Comparison of ENCODE assay signal across 32 mouse cellular contexts in genomic region chrX:21701646-21702045, GRCm38 (mm10). TPM values are rescaled to one million over a fixed set of nuclear protein-coding genes. Genes with fewer than 3 reads are reported as not detected.
A peak's percentile ranks its signal among the peaks of the same experiment; 100 is the strongest.
DNase-seq lines count a peak whose midpoint lies in the region; ATAC-seq and TF ChIP-seq lines count a peak whose summit lies in the region.
"Had no signal": no experiment of that assay in that cellular context is flagged by ENCODE, and none has a peak within 500 bp of the region (broad histone marks: within the 10 kb centered on the region; RNA-seq: fewer than 3 reads in every experiment).

No protein-coding gene starts in this region.

- no peak for TF ChIP-seq CTCF in MEL (IDR thresholded peaks at IDR 0.05 in 2 of 3, conservative IDR thresholded peaks at IDR 0.05 in 1 of 3; ENCODE audit: control insufficient read depth in 1 of 3, insufficient read depth in 1 of 3, low read depth in 2 of 3, low read length in 3 of 3, poor library complexity in 1 of 3, severe bottlenecking in 1 of 3)

- H3K27ac ChIP-seq in MEL (ENCODE audit: control insufficient read depth, low read depth, low read length) = no peak overlapping the region
- no peak overlapping the region for H3K27ac ChIP-seq in hindbrain, embryonic 11.5 days (ENCODE audit: low read depth, low read length)
- H3K27ac ChIP-seq: embryonic facial prominence, embryonic 13.5 days; embryonic facial prominence, embryonic 15.5 days; forebrain, embryonic 10.5 days; forebrain, embryonic 12.5 days had no signal

- DNase-seq in ES-CJ7 (ENCODE audit: low read depth, low spot score) = peak; percentile 77
- peak; percentile 2 for DNase-seq in MEL (ENCODE audit: low read depth, low spot score)
- DNase-seq in ZHBTc4 (ENCODE audit: low read depth, low spot score) = peak; percentile 48
- DNase-seq in hindbrain, embryonic 11.5 days (ENCODE audit: low spot score) = no peak
- no peak for DNase-seq in gastrocnemius, postnatal 10 days
- DNase-seq in kidney, adult 8-10 months = no peak
- DNase-seq: adrenal gland, adult 2 months; adrenal gland, postnatal 10 days; adrenal gland, postnatal 25 days; B cell, adult 2 months; cerebellum, adult 11 months; cerebellum, adult 18-20 months; cerebellum, adult 8-10 months; cerebellum, adult 9-11 months; cerebellum, postnatal 14 days; cerebellum, postnatal 36 days; embryo, embryonic 11 days had no signal

- no peak for TF ChIP-seq POLR2A in MEL (IDR thresholded peaks at IDR 0.05; ENCODE audit: control insufficient read depth in 1 of 2, insufficient read depth in 1 of 2, low read depth in 1 of 2, low read length in 2 of 2, poor library complexity in 1 of 2)

- H3K79me2 ChIP-seq in MEL (ENCODE audit: control insufficient read depth, insufficient read depth, low read length, poor library complexity) = no peaks in the 10 kb centered on the region

- no peaks in the 10 kb centered on the region for H3K36me3 ChIP-seq in MEL (ENCODE audit: control insufficient read depth in 1 of 2, insufficient read depth in 2 of 2, low read length in 2 of 2)
- H3K36me3 ChIP-seq in hindbrain, embryonic 11.5 days (ENCODE audit: control insufficient read depth, insufficient read depth, low read length) = no peaks in the 10 kb centered on the region
- H3K36me3 ChIP-seq: embryonic facial prominence, embryonic 13.5 days; embryonic facial prominence, embryonic 15.5 days; forebrain, embryonic 10.5 days; forebrain, embryonic 12.5 days; G1E had no signal

- no peaks in the 10 kb centered on the region for H3K4me1 ChIP-seq in MEL (ENCODE audit: control insufficient read depth in 1 of 2, insufficient read depth in 2 of 2, low read length in 2 of 2)
- H3K4me1 ChIP-seq in hindbrain, embryonic 11.5 days (replicated peaks; ENCODE audit: control insufficient read depth, insufficient read depth, low read length) = no peaks in the 10 kb centered on the region
- H3K4me1 ChIP-seq: embryonic facial prominence, embryonic 13.5 days; embryonic facial prominence, embryonic 15.5 days; forebrain, embryonic 10.5 days; forebrain, embryonic 12.5 days had no signal

- no peak for TF ChIP-seq EP300 in MEL (IDR thresholded peaks at IDR 0.05; ENCODE audit: low read depth in 1 of 2, low read length in 2 of 2)

- no peaks in the 10 kb centered on the region for H3K9me3 ChIP-seq in MEL (replicated peaks; ENCODE audit: insufficient read depth, low read length)
- no peaks in the 10 kb centered on the region for H3K9me3 ChIP-seq in hindbrain, embryonic 11.5 days (ENCODE audit: control insufficient read depth, low read length)
- H3K9me3 ChIP-seq: embryonic facial prominence, embryonic 13.5 days; embryonic facial prominence, embryonic 15.5 days; forebrain, embryonic 10.5 days; forebrain, embryonic 12.5 days; G1E had no signal

- ATAC-seq in hindbrain, embryonic 11.5 days (ENCODE audit: low FRiP score) = no peak
- ATAC-seq: CD4-positive, CD25-positive, alpha-beta regulatory T cell, adult 4 months; forebrain, embryonic 14.5 days; forebrain, embryonic 16.5 days had no signal

- no peaks in the 10 kb centered on the region for H3K27me3 ChIP-seq in MEL (ENCODE audit: control insufficient read depth in 1 of 2, insufficient read depth in 2 of 2, low read length in 2 of 2)
- no peaks in the 10 kb centered on the region for H3K27me3 ChIP-seq in hindbrain, embryonic 11.5 days (ENCODE audit: control insufficient read depth, insufficient read depth, low read length)
- H3K27me3 ChIP-seq: CH12.LX; embryonic facial prominence, embryonic 13.5 days; embryonic facial prominence, embryonic 15.5 days; forebrain, embryonic 12.5 days had no signal

- whole genome bisulfite sequencing in hindbrain, embryonic 11.5 days = 80% methylated on average over 4 of the region's 4 CpGs

- H3K4me3 ChIP-seq in MEL (ENCODE audit: control insufficient read depth in 1 of 2, insufficient read depth in 1 of 2, low read depth in 2 of 2, low read length in 2 of 2) = no peak overlapping the region
- H3K4me3 ChIP-seq in hindbrain, embryonic 11.5 days (ENCODE audit: low read depth, low read length) = no peak overlapping the region
- H3K4me3 ChIP-seq: embryonic facial prominence, embryonic 13.5 days; embryonic facial prominence, embryonic 15.5 days; erythroblast, embryonic 14.5 days; forebrain, embryonic 10.5 days; forebrain, embryonic 12.5 days had no signal

- TF ChIP-seq RAD21 in MEL (IDR thresholded peaks at IDR 0.05; ENCODE audit: low read depth, low read length) = no peak

- H3K4me2 ChIP-seq in hindbrain, embryonic 11.5 days (replicated peaks; ENCODE audit: low read depth, low read length) = no peak overlapping the region
- H3K4me2 ChIP-seq: embryonic facial prominence, embryonic 13.5 days; embryonic facial prominence, embryonic 15.5 days; forebrain, embryonic 12.5 days had no signal

- H3K9ac ChIP-seq in MEL (ENCODE audit: control insufficient read depth, low read depth, low read length, poor library complexity, severe bottlenecking) = no peak overlapping the region
- H3K9ac ChIP-seq in hindbrain, embryonic 11.5 days (ENCODE audit: low read depth, low read length) = no peak overlapping the region
- H3K9ac ChIP-seq: embryonic facial prominence, embryonic 13.5 days; embryonic facial prominence, embryonic 15.5 days; forebrain, embryonic 12.5 days had no signal

TF ChIP-seq in MEL, 35 proteins besides CTCF, POLR2A, EP300 and RAD21:
- TF ChIP-seq MYC (IDR thresholded peaks at IDR 0.05; ENCODE audit: low read depth, low read length) = no peak
- no peak for TF ChIP-seq POLR2AphosphoS5 (IDR thresholded peaks at IDR 0.05; ENCODE audit: borderline replicate concordance, low read depth, low read length)
- no peak for TF ChIP-seq TCF12 (IDR thresholded peaks at IDR 0.05; ENCODE audit: low read depth, low read length)
- TF ChIP-seq MAX (IDR thresholded peaks at IDR 0.05; ENCODE audit: low read length) = no peak
- no peak for TF ChIP-seq RCOR1 (IDR thresholded peaks at IDR 0.05; ENCODE audit: low read depth, low read length)
- no peak for TF ChIP-seq USF1 (IDR thresholded peaks at IDR 0.05; ENCODE audit: low read depth, low read length)
- TF ChIP-seq E2F4 (IDR thresholded peaks at IDR 0.05; ENCODE audit: borderline replicate concordance, low read depth, low read length) = no peak
- TF ChIP-seq GABPA (IDR thresholded peaks at IDR 0.05; ENCODE audit: low read depth, low read length) = no peak
- TF ChIP-seq ZNF384 (IDR thresholded peaks at IDR 0.05; ENCODE audit: low read depth, low read length) = no peak
- TF ChIP-seq SIN3A (IDR thresholded peaks at IDR 0.05; ENCODE audit: low read length) = no peak

RNA-seq across cellular contexts. Expression of gene Slc6a14, which starts 13.1 kb away (rescaled TPM):
- total RNA-seq in MEL (2012; rRNA removed) = not detected in 2 replicates
- not detected for polyA plus RNA-seq in MEL (2012; ENCODE audit: insufficient read depth in 1 of 2, insufficient read length in 2 of 2, low read depth in 1 of 2, low replicate concordance in 2 of 2, missing spikeins in 1 of 2)
- polyA plus RNA-seq in hindbrain, embryonic 11.5 days (2014; fragmentation: Nextera tagmentation; extraction: Ambion mirVana) = 0.22 TPM in 1 of 2 replicates, not detected in the other
- total RNA-seq in gastrocnemius, postnatal 10 days (2021) = not detected
- total RNA-seq: CH12.LX; common myeloid progenitor, adult 5-6 weeks; G1E had no signal
- polyA plus RNA-seq: adrenal gland, adult 2 months; CD4-positive, CD25-positive, alpha-beta regulatory T cell, adult 4 months; erythroblast, embryonic 14.5 days; forebrain, embryonic 14.5 days; forebrain, embryonic 16.5 days; G1E had no signal

RNA-seq across cellular contexts. Expression of gene Gm28269, which starts 43.3 kb away (rescaled TPM):
- not detected in 2 replicates for total RNA-seq in MEL (2012; rRNA removed)
- polyA plus RNA-seq in MEL (2012; ENCODE audit: insufficient read depth in 1 of 2, insufficient read length in 2 of 2, low read depth in 1 of 2, low replicate concordance in 2 of 2, missing spikeins in 1 of 2) = not detected
- not detected in 2 replicates for polyA plus RNA-seq in hindbrain, embryonic 11.5 days (2014; fragmentation: Nextera tagmentation; extraction: Ambion mirVana)
- not detected for total RNA-seq in gastrocnemius, postnatal 10 days (2021)
- total RNA-seq: adrenal gland, adult 2 months; adrenal gland, postnatal 10 days; adrenal gland, postnatal 25 days; adrenal gland, postnatal 4 days; CH12.LX; common myeloid progenitor, adult 5-6 weeks; G1E had no signal
- polyA plus RNA-seq: adrenal gland, adult 2 months; brain, embryonic 14.5 days; CD4-positive, CD25-positive, alpha-beta regulatory T cell, adult 4 months; embryonic facial prominence, embryonic 11.5 days; embryonic facial prominence, embryonic 13.5 days; embryonic facial prominence, embryonic 15.5 days; erythroblast, embryonic 14.5 days; forebrain, embryonic 10.5 days; forebrain, embryonic 12.5 days; forebrain, embryonic 14.5 days; forebrain, embryonic 16.5 days; frontal cortex, adult 2 months; G1E had no signal

Comparison
In these comparisons a context has a peak if more than half of its experiments do, and no peak if none do; other contexts are left out.
1. DNase-seq: peak in ES-CJ7 (single experiment), MEL (single experiment) and ZHBTc4 (single experiment); none in hindbrain, embryonic 11.5 days (single experiment), gastrocnemius, postnatal 10 days (single experiment) and kidney, adult 8-10 months (0 of 2).